Mouse (Mus musculus) layer of hippocampus, adult 8-10 months (tissue): ENCODE results near the gene Hs3st3b1. TPM values are rescaled to one million over a fixed set of nuclear protein-coding genes. Genes with fewer than 3 reads are reported as not detected.

Source experiments
- DNase-seq, 2 experiments: peaks; one replicate each; pipeline ENCODE4 v3.0.0; 2022; ENCODE audit warnings: low spot score in 2 of 2
- total RNA-seq, 4 experiments: library from RNA; stranded (reverse); gene quantifications; 2 replicates each; pipeline ENCODE4 v1.2.4; 2022

Hs3st3b1 gene
- total RNA-seq, 4 experiments from 2014 or later: 0.45 to 1.6 (median 0.90) TPM

- no peak for DNase-seq
Observed at GRCm38 (mm10) chr11:63924286-63924930, 2.3 kb upstream of the Hs3st3b1 start.

GRCm38 (mm10) chr11:63923386-63923785 is 1.3 kb upstream of the Hs3st3b1 start:
- DNase-seq: no peak

- DNase-seq: no peak
Observed at GRCm38 (mm10) chr11:63921044-63921951, 792 bp downstream of the Hs3st3b1 start.

- DNase-seq: peak in 1 of 2 experiments; percentile 64
Observed at GRCm38 (mm10) chr11:63920531-63920930, 1.6 kb downstream of the Hs3st3b1 start.

- DNase-seq: no peak
Observed at GRCm38 (mm10) chr11:63919211-63920098, 2.6 kb downstream of the Hs3st3b1 start.

GRCm38 (mm10) chr11:63918321-63919105 is 3.6 kb downstream of the Hs3st3b1 start:
- DNase-seq: no peak

- no peak for DNase-seq
Observed at GRCm38 (mm10) chr11:63917561-63917960, 4.5 kb downstream of the Hs3st3b1 start.

GRCm38 (mm10) chr11:63914388-63914787 is 7.7 kb downstream of the Hs3st3b1 start:
- no peak for DNase-seq

- DNase-seq: no peak
Observed at GRCm38 (mm10) chr11:63913936-63914335, 8.2 kb downstream of the Hs3st3b1 start.

GRCm38 (mm10) chr11:63911001-63911400 is 11.1 kb downstream of the Hs3st3b1 start:
- DNase-seq: no peak

GRCm38 (mm10) chr11:63909961-63910360 is 12.1 kb downstream of the Hs3st3b1 start:
- no peak for DNase-seq

- DNase-seq: no peak
Observed at GRCm38 (mm10) chr11:63908500-63908899, 13.6 kb downstream of the Hs3st3b1 start.

- no peak for DNase-seq
Observed at GRCm38 (mm10) chr11:63906552-63907353, 15.3 kb downstream of the Hs3st3b1 start.

GRCm38 (mm10) chr11:63904787-63905186 is 17.3 kb downstream of the Hs3st3b1 start:
- no peak for DNase-seq

- DNase-seq: no peak
Observed at GRCm38 (mm10) chr11:63898509-63899168, 23.5 kb downstream of the Hs3st3b1 start.

GRCm38 (mm10) chr11:63897856-63898508 is 24.1 kb downstream of the Hs3st3b1 start:
- no peak for DNase-seq

- no peak for DNase-seq
Observed at GRCm38 (mm10) chr11:63897011-63897410, 25.1 kb downstream of the Hs3st3b1 start.

GRCm38 (mm10) chr11:63894188-63894587 is 27.9 kb downstream of the Hs3st3b1 start:
- no peak for DNase-seq

- DNase-seq: no peak
Observed at GRCm38 (mm10) chr11:63893557-63893956, 28.5 kb downstream of the Hs3st3b1 start.
